Mouse (Mus musculus) erythroblast, embryonic 14.5 days (primary cell): ENCODE results near the gene Iqcn.

Experiments
- GATA1 ChIP-seq: IDR thresholded peaks from 2 replicates; pipeline ENCODE4 v1.6.1; 2012; ENCODE audit warnings: low read length, inconsistent platforms, mixed read lengths
- TAL1 ChIP-seq: IDR thresholded peaks from 3 replicates; pipeline ENCODE4 v1.6.1; 2012; ENCODE audit warnings: low read length, inconsistent platforms, mixed read lengths

GRCm38 (mm10) chr8:70752000-70752764, 48.9 kb downstream of the Iqcn start:
- TF ChIP-seq TAL1 = no peak
- TF ChIP-seq GATA1 = no peak
